Mouse (Mus musculus) spleen, adult 2 months (tissue): ENCODE data around the gene C1qtnf5.

ENCODE experiments used
- CTCF ChIP-seq: fragments of 200-500 bp; IDR thresholded peaks from 2 replicates; pipeline ENCODE4 v1.5.1; 2011; ENCODE audit warnings: mild to moderate bottlenecking, inconsistent platforms; ENCODE audit not compliant: insufficient read depth, insufficient read length, insufficient replicate concordance; ENCODE audit errors: extremely low read depth
- POLR2A ChIP-seq: fragments of 200-500 bp; IDR thresholded peaks from 2 replicates; pipeline ENCODE4 v1.6.1; 2011; ENCODE audit warnings: low read depth, low read length, inconsistent platforms

GRCm38 (mm10) chr9:44072599-44072915 lies 34.5 kb upstream of the C1qtnf5 start:
- no peak for TF ChIP-seq CTCF
- TF ChIP-seq POLR2A: no peak
